Comparison of ENCODE assay signal across 25 mouse cellular contexts in genomic region chr10:15397114-15397513, GRCm38 (mm10).
DNase-seq lines count a peak whose midpoint lies in the region; ATAC-seq and TF ChIP-seq lines count a peak whose summit lies in the region.
"Had no signal": no experiment of that assay in that cellular context is flagged by ENCODE, and none has a peak within 500 bp of the region (broad histone marks: within the 10 kb centered on the region; RNA-seq: fewer than 3 reads in every experiment).

No protein-coding gene starts in this region.

- H3K9ac ChIP-seq in forebrain, postnatal 0 days = no peak overlapping the region
- no peak overlapping the region for H3K9ac ChIP-seq in forebrain, embryonic 15.5 days (replicated peaks)
- no peak overlapping the region for H3K9ac ChIP-seq in lung, embryonic 14.5 days
- H3K9ac ChIP-seq: limb, embryonic 12.5 days; liver, embryonic 13.5 days; midbrain, embryonic 15.5 days; neural tube, embryonic 13.5 days; stomach, embryonic 15.5 days had no signal

- H3K27ac ChIP-seq in forebrain, postnatal 0 days (ENCODE audit: low read depth, low read length) = no peak overlapping the region
- no peak overlapping the region for H3K27ac ChIP-seq in forebrain, embryonic 15.5 days (replicated peaks)
- H3K27ac ChIP-seq in lung, embryonic 14.5 days (ENCODE audit: low read depth) = no peak overlapping the region
- H3K27ac ChIP-seq: limb, embryonic 12.5 days; liver, embryonic 13.5 days; midbrain, embryonic 15.5 days; neural tube, embryonic 13.5 days; stomach, embryonic 15.5 days had no signal

- H3K4me2 ChIP-seq in forebrain, postnatal 0 days (ENCODE audit: low read depth) = no peak overlapping the region
- no peak overlapping the region for H3K4me2 ChIP-seq in forebrain, embryonic 15.5 days (replicated peaks)
- no peak overlapping the region for H3K4me2 ChIP-seq in lung, embryonic 14.5 days
- H3K4me2 ChIP-seq: limb, embryonic 12.5 days; liver, embryonic 13.5 days; midbrain, embryonic 15.5 days; neural tube, embryonic 13.5 days; stomach, embryonic 15.5 days had no signal

- peak; percentile 5 for DNase-seq in forebrain, postnatal 0 days
- peak; percentile 64 for DNase-seq in lung, embryonic 14.5 days
- DNase-seq in lung, postnatal 25 days (ENCODE audit: low spot score) = no peak
- peak; percentile 21 for DNase-seq in 416B (ENCODE audit: low read depth)
- peak; percentile 5 for DNase-seq in Muller cell, postnatal 12 days (ENCODE audit: inconsistent ontology term)
- DNase-seq in spleen, postnatal 14 days (ENCODE audit: low spot score in 2 of 2) = no peak
- no peak for DNase-seq in spleen, postnatal 4 days (ENCODE audit: low spot score in 2 of 2)
- DNase-seq: adrenal gland, adult 2 months; adrenal gland, postnatal 36 days; cerebellum, adult 2 months; gastrocnemius, postnatal 14 days; heart, postnatal 14 days; kidney, postnatal 14 days; liver, embryonic 13.5 days; lung, adult 18-20 months; lung, postnatal 36 days had no signal

- H3K4me3 ChIP-seq in forebrain, postnatal 0 days (ENCODE audit: low read depth, low read length) = no peak overlapping the region
- no peak overlapping the region for H3K4me3 ChIP-seq in forebrain, embryonic 15.5 days
- no peak overlapping the region for H3K4me3 ChIP-seq in lung, embryonic 14.5 days (ENCODE audit: low read depth, low read length)
- H3K4me3 ChIP-seq: limb, embryonic 12.5 days; liver, embryonic 13.5 days; megakaryocyte, embryonic 14.5 days; midbrain, embryonic 15.5 days; myocyte; neural tube, embryonic 13.5 days; stomach, embryonic 15.5 days had no signal

- ATAC-seq in forebrain, postnatal 0 days = no peak
- no peak for ATAC-seq in forebrain, embryonic 15.5 days (replicated peaks)
- no peak for ATAC-seq in lung, embryonic 14.5 days (ENCODE audit: insufficient read depth)
- ATAC-seq: intestine, postnatal 0 days; midbrain, embryonic 15.5 days had no signal

- no peaks in the 10 kb centered on the region for H3K27me3 ChIP-seq in forebrain, postnatal 0 days (ENCODE audit: insufficient read depth, low read length)
- H3K27me3 ChIP-seq in forebrain, embryonic 15.5 days = no peaks in the 10 kb centered on the region
- H3K27me3 ChIP-seq in lung, embryonic 14.5 days (ENCODE audit: insufficient read depth, low read length) = no peaks in the 10 kb centered on the region
- H3K27me3 ChIP-seq: limb, embryonic 12.5 days; liver, embryonic 13.5 days; megakaryocyte, embryonic 14.5 days; midbrain, embryonic 15.5 days; neural tube, embryonic 13.5 days; stomach, embryonic 15.5 days had no signal

- no peaks in the 10 kb centered on the region for H3K4me1 ChIP-seq in forebrain, postnatal 0 days (ENCODE audit: insufficient read depth)
- H3K4me1 ChIP-seq in forebrain, embryonic 15.5 days = no peaks in the 10 kb centered on the region
- no peaks in the 10 kb centered on the region for H3K4me1 ChIP-seq in lung, embryonic 14.5 days (ENCODE audit: insufficient read depth)
- H3K4me1 ChIP-seq: limb, embryonic 12.5 days; liver, embryonic 13.5 days; megakaryocyte, embryonic 14.5 days; neural tube, embryonic 13.5 days; stomach, embryonic 15.5 days had no signal

- H3K9me3 ChIP-seq in forebrain, postnatal 0 days (ENCODE audit: low read length) = no peaks in the 10 kb centered on the region
- no peaks in the 10 kb centered on the region for H3K9me3 ChIP-seq in forebrain, embryonic 15.5 days
- H3K9me3 ChIP-seq in lung, embryonic 14.5 days (ENCODE audit: low read depth, low read length) = no peaks in the 10 kb centered on the region
- H3K9me3 ChIP-seq: G1E; limb, embryonic 12.5 days; liver, embryonic 13.5 days; megakaryocyte, embryonic 14.5 days; midbrain, embryonic 15.5 days; neural tube, embryonic 13.5 days; stomach, embryonic 15.5 days had no signal

- H3K36me3 ChIP-seq in forebrain, postnatal 0 days (ENCODE audit: insufficient read depth) = no peaks in the 10 kb centered on the region
- no peaks in the 10 kb centered on the region for H3K36me3 ChIP-seq in forebrain, embryonic 15.5 days
- no peaks in the 10 kb centered on the region for H3K36me3 ChIP-seq in lung, embryonic 14.5 days (ENCODE audit: insufficient read depth)
- H3K36me3 ChIP-seq: G1E; limb, embryonic 12.5 days; liver, embryonic 13.5 days; midbrain, embryonic 15.5 days; neural tube, embryonic 13.5 days; stomach, embryonic 15.5 days had no signal

- TF ChIP-seq CTCF in forebrain, postnatal 0 days (IDR thresholded peaks at IDR 0.05; ENCODE audit: low read depth) = no peak
- TF ChIP-seq CTCF in lung, embryonic 14.5 days (IDR thresholded peaks at IDR 0.05; ENCODE audit: low read depth) = no peak

- WGBS in forebrain, postnatal 0 days = 25% methylated on average over 1 of the region's 1 CpGs
- 25% methylated on average over 1 of the region's 1 CpGs for WGBS in forebrain, embryonic 15.5 days
- WGBS in lung, embryonic 14.5 days = 8% methylated on average over 1 of the region's 1 CpGs

Comparison
In these comparisons a context has a peak if more than half of its experiments do, and no peak if none do; other contexts are left out.
1. DNase-seq: peak in forebrain, postnatal 0 days (single experiment), lung, embryonic 14.5 days (single experiment), 416B (single experiment) and Muller cell, postnatal 12 days (single experiment); none in lung, postnatal 25 days (single experiment), spleen, postnatal 14 days (0 of 2) and spleen, postnatal 4 days (0 of 2).